Mouse (Mus musculus) intestine, postnatal 0 days (tissue): ENCODE data around the gene Hddc2. TPM values are rescaled to one million over a fixed set of nuclear protein-coding genes. Genes with fewer than 3 reads are reported as not detected.
A peak's percentile ranks its signal among the peaks of the same experiment; 100 is the strongest.

Source experiments
- ATAC-seq: fragments of 200-750 bp; cut with Nextera tagmentation; 2 replicates; pipeline ENCODE4 v1.8.0; 2017; ENCODE audit warnings: mild to moderate bottlenecking, moderate TSS enrichment, moderate library complexity
- H3K27ac ChIP-seq: fragments of 300-500 bp; sonication (generic); 2 replicates; pipeline ENCODE4 v1.5.1; 2014; ENCODE audit warnings: mild to moderate bottlenecking, low read depth, low read length, moderate library complexity
- H3K27me3 ChIP-seq: fragments of 300-500 bp; sonication (generic); replicated peaks from 2 replicates; pipeline ENCODE4 v1.6.1; 2014; ENCODE audit warnings: low read length, mixed read lengths; ENCODE audit not compliant: control insufficient read depth, insufficient read depth
- H3K36me3 ChIP-seq: fragments of 300-500 bp; sonication (generic); 2 replicates; pipeline ENCODE4 v1.6.1; 2014; ENCODE audit warnings: mild to moderate bottlenecking, moderate library complexity; ENCODE audit not compliant: control insufficient read depth, insufficient read depth
- H3K4me1 ChIP-seq: fragments of 300-500 bp; sonication (generic); replicated peaks from 2 replicates; pipeline ENCODE4 v1.6.1; 2014; ENCODE audit warnings: antibody characterized with exemption, low read length, mixed read lengths; ENCODE audit not compliant: control insufficient read depth, insufficient read depth
- H3K4me2 ChIP-seq: fragments of 300-500 bp; sonication (generic); replicated peaks from 2 replicates; pipeline ENCODE4 v1.6.1; 2014; ENCODE audit warnings: low read depth, mild to moderate bottlenecking, moderate library complexity
- H3K4me3 ChIP-seq: fragments of 300-500 bp; sonication (generic); 2 replicates; pipeline ENCODE4 v1.5.1; 2014; ENCODE audit warnings: low read depth, low read length
- H3K9ac ChIP-seq: fragments of 300-500 bp; sonication (generic); 2 replicates; pipeline ENCODE4 v1.6.1; 2014; ENCODE audit warnings: mild to moderate bottlenecking, low read depth, low read length
- H3K9me3 ChIP-seq: fragments of 300-500 bp; sonication (generic); 2 replicates; pipeline ENCODE4 v1.6.1; 2016; ENCODE audit warnings: mixed run types; ENCODE audit not compliant: control insufficient read depth
- CTCF ChIP-seq: sonication (generic); IDR thresholded peaks from 2 replicates; pipeline ENCODE4 v1.5.1; 2016; ENCODE audit warnings: low read depth, mild to moderate bottlenecking, control low read depth, antibody characterized with exemption, moderate library complexity
- WGBS: fragments of 180-500 bp; shearing (Covaris S2); extraction: QIAGEN DNeasy Blood & Tissue Kit; methylation state at CpG from one replicate; pipeline ENCODE4 v1.1.7; 2014; 5-methylcytosine and 5-hydroxymethylcytosine counted together
- polyA plus RNA-seq: library from polyadenylated mRNA; unstranded; fragments of >200 nt; fragmentation: Nextera tagmentation; extraction: Ambion mirVana; gene quantifications from 2 replicates; pipeline ENCODE4 v1.2.1, GENCODE M21; 2015

The Hddc2 gene
- polyA plus RNA-seq, 1 experiment from 2014 or later = 32.4 TPM

DNA sequence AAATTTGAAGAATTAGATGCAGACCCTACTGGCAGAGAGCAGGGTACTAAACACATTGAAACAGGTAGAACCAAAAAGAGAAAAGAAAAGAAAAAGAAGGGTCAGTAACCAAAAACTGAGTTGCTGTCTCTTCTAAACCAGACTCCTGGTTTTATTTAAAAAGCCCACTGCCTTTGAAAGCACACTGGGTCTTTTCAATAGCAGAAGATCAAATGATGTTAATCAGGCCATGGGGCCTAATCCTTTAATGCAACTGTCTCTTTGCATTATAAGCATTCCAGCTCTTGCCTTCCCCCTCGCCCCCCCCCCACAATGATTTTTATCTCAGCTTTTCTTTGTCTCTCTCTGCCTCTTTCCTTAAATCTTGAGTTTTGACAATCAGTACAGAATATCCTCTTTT, 16.7 kb upstream of the Hddc2 start:
- no peak for TF ChIP-seq CTCF
- no peak for ATAC-seq
- Histone ChIP-seq H3K4me1 (no peaks in the 10 kb centered on the region), H3K9me3 (no peaks in the 10 kb centered on the region), H3K36me3 (no peaks in the 10 kb centered on the region), H3K9ac (no peak overlapping the region), H3K4me2 (no peak overlapping the region), H3K27me3 (no peaks in the 10 kb centered on the region), H3K4me3 (no peak overlapping the region), H3K27ac (no peak overlapping the region)
- 50% methylated on average over 1 of the region's 1 CpGs for WGBS

DNA sequence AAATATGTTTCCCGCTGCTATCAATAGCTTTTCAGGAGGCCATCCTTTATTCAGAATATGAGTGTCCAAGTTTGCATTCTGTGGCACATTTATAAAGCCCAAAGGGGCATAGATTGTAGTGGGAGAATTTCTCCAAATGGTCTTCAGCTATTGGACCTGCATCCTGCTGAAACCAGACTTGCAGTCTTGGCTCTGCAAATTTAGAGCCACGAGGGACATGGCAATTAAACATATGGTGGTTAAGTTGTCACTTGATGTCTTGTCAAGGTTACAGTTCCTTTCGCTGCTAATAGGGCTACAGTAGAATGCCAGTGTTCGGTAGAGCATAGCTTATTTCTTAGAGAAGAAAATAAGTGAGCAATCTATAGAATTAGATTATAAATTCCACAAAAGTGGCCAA, 16.1 kb upstream of the Hddc2 start:
- Histone ChIP-seq H3K4me2 (no peak overlapping the region), H3K36me3 (no peaks in the 10 kb centered on the region), H3K27me3 (no peaks in the 10 kb centered on the region), H3K4me3 (no peak overlapping the region), H3K4me1 (no peaks in the 10 kb centered on the region), H3K9me3 (no peaks in the 10 kb centered on the region), H3K27ac (no peak overlapping the region), H3K9ac (no peak overlapping the region)
- 79% methylated on average over 4 of the region's 4 CpGs for WGBS
- no peak for TF ChIP-seq CTCF
- no peak for ATAC-seq

DNA sequence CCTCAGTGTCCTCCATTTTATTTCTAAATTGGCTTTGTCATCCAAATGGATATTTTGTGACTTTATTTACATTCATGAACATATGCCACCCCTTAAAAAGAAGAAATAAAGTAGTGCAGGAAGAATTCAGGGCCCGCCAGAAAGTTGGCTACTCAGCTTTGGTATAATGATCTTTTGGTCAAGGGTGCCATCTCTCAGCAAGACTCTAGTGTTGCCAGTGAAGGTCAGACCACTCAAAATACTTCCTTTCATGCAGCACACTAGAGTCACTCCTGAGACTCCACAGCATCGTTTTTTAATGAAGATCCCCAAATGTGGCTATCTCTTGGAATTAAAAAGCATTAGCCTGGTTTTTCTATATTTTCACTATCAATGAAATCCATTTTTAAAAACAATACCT, 14.9 kb upstream of the Hddc2 start:
- 66% methylated on average over 2 of the region's 2 CpGs for WGBS
- H3K36me3 ChIP-seq = no peaks in the 10 kb centered on the region
- no peak for TF ChIP-seq CTCF
- H3K9me3 ChIP-seq = no peaks in the 10 kb centered on the region
- H3K4me3 ChIP-seq = no peak overlapping the region
- no peaks in the 10 kb centered on the region for H3K4me1 ChIP-seq
- no peak overlapping the region for H3K4me2 ChIP-seq
- H3K9ac ChIP-seq = no peak overlapping the region
- ATAC-seq = no peak
- no peaks in the 10 kb centered on the region for H3K27me3 ChIP-seq
- H3K27ac ChIP-seq = no peak overlapping the region

DNA sequence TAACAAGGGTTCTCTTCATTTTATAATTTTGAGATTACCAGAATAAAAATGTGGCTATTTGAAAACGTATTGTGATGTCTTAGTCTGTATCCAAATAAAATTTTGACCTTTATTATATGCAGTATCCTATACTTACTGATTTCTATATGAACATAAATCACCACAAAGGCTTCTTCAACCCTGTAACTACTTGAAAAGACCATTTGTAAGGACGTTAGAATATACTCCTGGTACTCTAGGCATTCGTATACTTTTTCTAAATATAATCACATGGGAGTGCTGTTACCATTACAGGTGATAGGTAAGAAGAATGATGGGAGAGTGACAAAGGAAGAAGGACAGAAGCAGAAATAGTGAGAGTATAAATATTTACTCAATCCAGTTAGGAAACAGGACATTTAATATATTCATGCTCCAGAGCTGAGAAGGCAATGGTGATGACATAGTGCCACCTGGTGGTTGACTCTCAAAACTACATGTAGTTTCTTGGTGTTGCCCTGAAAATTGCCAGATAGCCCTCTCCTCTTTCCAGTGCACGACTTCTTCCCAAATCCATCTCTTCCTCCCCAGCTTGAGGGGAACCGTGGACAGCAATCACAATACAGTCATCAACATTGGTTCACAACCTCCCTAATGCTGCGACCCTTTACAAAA, 14.1 kb upstream of the Hddc2 start:
- Histone ChIP-seq H3K27me3 (no peaks in the 10 kb centered on the region), H3K4me3 (no peak overlapping the region), H3K36me3 (no peaks in the 10 kb centered on the region), H3K4me2 (no peak overlapping the region), H3K27ac (no peak overlapping the region), H3K9me3 (no peaks in the 10 kb centered on the region), H3K4me1 (no peaks in the 10 kb centered on the region), H3K9ac (no peak overlapping the region)
- 28% methylated on average over 6 of the region's 6 CpGs for WGBS
- peak; percentile 89 for TF ChIP-seq CTCF
- peak; percentile 13; the same call in 1 of the 2 replicates for ATAC-seq

DNA sequence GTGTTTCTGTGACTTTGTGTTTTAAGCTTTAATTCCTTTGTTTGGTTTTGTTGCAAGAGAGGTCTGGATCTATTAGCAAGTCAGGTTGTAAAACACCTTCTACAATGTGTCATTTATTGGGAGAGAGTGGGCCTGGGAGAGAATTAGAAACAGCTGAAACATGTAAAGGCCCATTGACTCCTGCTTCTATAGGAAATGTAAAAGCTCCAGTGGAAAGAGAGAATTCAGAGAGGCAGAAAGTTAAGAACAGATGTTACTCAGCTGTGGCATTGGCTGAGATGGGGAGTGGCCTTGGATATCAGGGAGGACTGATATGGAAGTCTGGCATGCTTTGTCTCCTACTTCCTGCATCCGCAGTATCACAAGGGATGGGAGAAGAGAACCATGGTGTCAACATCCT, 12.9 kb upstream of the Hddc2 start:
- no peak overlapping the region for H3K27ac ChIP-seq
- no peaks in the 10 kb centered on the region for H3K4me1 ChIP-seq
- no peaks in the 10 kb centered on the region for H3K27me3 ChIP-seq
- ATAC-seq = no peak
- no peak overlapping the region for H3K9ac ChIP-seq
- no peaks in the 10 kb centered on the region for H3K9me3 ChIP-seq
- no peak for TF ChIP-seq CTCF
- no peak overlapping the region for H3K4me2 ChIP-seq
- WGBS = 50% methylated on average over 1 of the region's 1 CpGs
- H3K36me3 ChIP-seq = no peaks in the 10 kb centered on the region
- H3K4me3 ChIP-seq = no peak overlapping the region

DNA sequence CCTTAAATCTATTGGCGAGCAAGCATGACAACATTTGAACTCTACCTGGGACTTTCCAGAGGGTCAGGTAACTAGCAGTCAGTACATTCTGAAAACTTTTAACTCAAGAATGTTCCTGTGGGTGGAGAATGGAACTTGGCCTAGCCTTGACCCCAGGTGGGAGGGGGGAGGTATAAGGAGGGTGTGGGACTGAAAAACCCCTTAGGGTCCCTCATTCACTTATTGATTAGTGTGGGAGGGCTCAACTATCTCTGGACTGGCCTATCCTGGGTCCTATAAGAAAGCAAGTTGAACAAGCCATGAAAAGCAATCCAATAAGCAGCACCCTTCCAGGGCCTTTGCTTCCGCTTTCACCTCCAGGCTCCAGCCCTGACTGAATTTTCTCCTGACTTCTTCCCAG, 9.7 kb upstream of the Hddc2 start:
- Histone ChIP-seq H3K36me3 (no peaks in the 10 kb centered on the region), H3K4me2 (no peak overlapping the region), H3K4me3 (no peak overlapping the region), H3K27ac (no peak overlapping the region), H3K27me3 (no peaks in the 10 kb centered on the region), H3K9ac (no peak overlapping the region), H3K4me1 (no peaks in the 10 kb centered on the region), H3K9me3 (no peaks in the 10 kb centered on the region)
- WGBS = 90% methylated on average over 2 of the region's 2 CpGs
- no peak for TF ChIP-seq CTCF
- no peak for ATAC-seq
